Mouse (Mus musculus): ENCODE data around the gene Dlg3. TPM values are rescaled to one million over a fixed set of nuclear protein-coding genes. Genes with fewer than 3 reads are reported as not detected.

Gene Dlg3
- total and polyA plus RNA-seq, 3 experiments, result 2.4 to 2.8 TPM; not detected in 1

GRCm38 (mm10) chrX:100730266-100730665 lies 37.3 kb upstream of the Dlg3 start:
- Histone ChIP-seq H3K79me2 (ENCODE audit: control insufficient read depth, insufficient read depth, low read length, poor library complexity) (no peaks in the 10 kb centered on the region), H3K27ac (ENCODE audit: control insufficient read depth, low read depth, low read length) (no peak overlapping the region), H3K27me3 (ENCODE audit: control insufficient read depth in 1 of 2, insufficient read depth in 2 of 2, low read length in 2 of 2) (no peaks in the 10 kb centered on the region), H3K4me1 (ENCODE audit: control insufficient read depth in 1 of 2, insufficient read depth in 2 of 2, low read length in 2 of 2) (no peaks in the 10 kb centered on the region), H3K36me3 (ENCODE audit: control insufficient read depth in 1 of 2, insufficient read depth in 2 of 2, low read length in 2 of 2) (no peaks in the 10 kb centered on the region), H3K4me3 (ENCODE audit: control insufficient read depth in 1 of 2, insufficient read depth in 1 of 2, low read depth in 2 of 2, low read length in 2 of 2) (no peak overlapping the region), H3K9me3 (replicated peaks; ENCODE audit: insufficient read depth, low read length) (no peaks in the 10 kb centered on the region), H3K9ac (ENCODE audit: control insufficient read depth, low read depth, low read length, poor library complexity, severe bottlenecking) (no peak overlapping the region)
- TF ChIP-seq MEF2A (IDR thresholded peaks at IDR 0.05; ENCODE audit: extremely low read depth, insufficient replicate concordance, low read depth, low read length, poor library complexity, severe bottlenecking) (no peak), EP300 (IDR thresholded peaks at IDR 0.05; ENCODE audit: low read depth in 1 of 2, low read length in 2 of 2) (no peak), USF1 (IDR thresholded peaks at IDR 0.05; ENCODE audit: low read depth, low read length) (no peak), MAX (IDR thresholded peaks at IDR 0.05; ENCODE audit: low read length) (no peak), ETS1 (IDR thresholded peaks at IDR 0.05; ENCODE audit: low read depth, low read length) (no peak), CHD1 (IDR thresholded peaks at IDR 0.05; ENCODE audit: low read depth, low read length) (no peak), SMC3 (IDR thresholded peaks at IDR 0.05; ENCODE audit: low read depth, low read length) (no peak), NRF1 (IDR thresholded peaks at IDR 0.05; ENCODE audit: insufficient read depth, low read depth, low read length, poor library complexity, severe bottlenecking) (no peak), GATA1 (IDR thresholded peaks at IDR 0.05; ENCODE audit: low read depth, low read length) (no peak), POLR2AphosphoS5 (IDR thresholded peaks at IDR 0.05; ENCODE audit: borderline replicate concordance, low read depth, low read length) (no peak), HCFC1 (IDR thresholded peaks at IDR 0.05; ENCODE audit: low read depth, low read length) (no peak), ZC3H11A (IDR thresholded peaks at IDR 0.05; ENCODE audit: low read depth, low read length) (no peak), ZMIZ1 (IDR thresholded peaks at IDR 0.05; ENCODE audit: low read depth, low read length) (no peak), BHLHE40 (IDR thresholded peaks at IDR 0.05; ENCODE audit: borderline replicate concordance, low read depth, low read length) (no peak), ZKSCAN1 (IDR thresholded peaks at IDR 0.05; ENCODE audit: low read depth, low read length) (no peak), E2F4 (IDR thresholded peaks at IDR 0.05; ENCODE audit: borderline replicate concordance, low read depth, low read length) (no peak), POLR2AphosphoS2 (IDR thresholded peaks at IDR 0.05; ENCODE audit: low read length) (no peak), MYB (IDR thresholded peaks at IDR 0.05; ENCODE audit: low read depth, low read length) (no peak), MYC (IDR thresholded peaks at IDR 0.05; ENCODE audit: low read depth, low read length) (no peak), GABPA (IDR thresholded peaks at IDR 0.05; ENCODE audit: low read depth, low read length) (no peak)
- DNase-seq (ENCODE audit: low read depth, low spot score), result no peak

GRCm38 (mm10) chrX:100734359-100734758 lies 33.2 kb upstream of the Dlg3 start:
- Histone ChIP-seq H3K9ac (ENCODE audit: control insufficient read depth, low read depth, low read length, poor library complexity, severe bottlenecking) (no peak overlapping the region), H3K27me3 (ENCODE audit: control insufficient read depth in 1 of 2, insufficient read depth in 2 of 2, low read length in 2 of 2) (no peaks in the 10 kb centered on the region), H3K79me2 (ENCODE audit: control insufficient read depth, insufficient read depth, low read length, poor library complexity) (no peaks in the 10 kb centered on the region), H3K27ac (ENCODE audit: control insufficient read depth, low read depth, low read length) (no peak overlapping the region), H3K4me3 (ENCODE audit: control insufficient read depth in 1 of 2, insufficient read depth in 1 of 2, low read depth in 2 of 2, low read length in 2 of 2) (no peak overlapping the region), H3K9me3 (replicated peaks; ENCODE audit: insufficient read depth, low read length) (no peaks in the 10 kb centered on the region), H3K36me3 (ENCODE audit: control insufficient read depth in 1 of 2, insufficient read depth in 2 of 2, low read length in 2 of 2) (no peaks in the 10 kb centered on the region), H3K4me1 (ENCODE audit: control insufficient read depth in 1 of 2, insufficient read depth in 2 of 2, low read length in 2 of 2) (no peaks in the 10 kb centered on the region)
- TF ChIP-seq JUND (IDR thresholded peaks at IDR 0.05; ENCODE audit: low read depth, low read length), result no peak
- TF ChIP-seq ZNF384 (IDR thresholded peaks at IDR 0.05; ENCODE audit: low read depth, low read length), result no peak
- no peak for TF ChIP-seq RCOR1 (IDR thresholded peaks at IDR 0.05; ENCODE audit: low read depth, low read length)
- no peak for TF ChIP-seq GATA1 (IDR thresholded peaks at IDR 0.05; ENCODE audit: low read depth, low read length)
- TF ChIP-seq NRF1 (IDR thresholded peaks at IDR 0.05; ENCODE audit: insufficient read depth, low read depth, low read length, poor library complexity, severe bottlenecking), result no peak
- no peak for TF ChIP-seq ZKSCAN1 (IDR thresholded peaks at IDR 0.05; ENCODE audit: low read depth, low read length)
- no peak for TF ChIP-seq NELFE (IDR thresholded peaks at IDR 0.05; ENCODE audit: low read depth, low read length)
- no peak for TF ChIP-seq POLR2AphosphoS5 (IDR thresholded peaks at IDR 0.05; ENCODE audit: borderline replicate concordance, low read depth, low read length)
- TF ChIP-seq EP300 (IDR thresholded peaks at IDR 0.05; ENCODE audit: low read depth in 1 of 2, low read length in 2 of 2), result no peak
- no peak for TF ChIP-seq CHD1 (IDR thresholded peaks at IDR 0.05; ENCODE audit: low read depth, low read length)
- TF ChIP-seq USF2 (IDR thresholded peaks at IDR 0.05; ENCODE audit: borderline replicate concordance in 1 of 2, insufficient read depth in 1 of 2, low read depth in 1 of 2, low read length in 2 of 2), result no peak
- TF ChIP-seq MYB (IDR thresholded peaks at IDR 0.05; ENCODE audit: low read depth, low read length), result no peak
- TF ChIP-seq KAT2A (conservative IDR thresholded peaks at IDR 0.05; ENCODE audit: low read depth, low read length), result no peak
- TF ChIP-seq CHD2 (IDR thresholded peaks at IDR 0.05; ENCODE audit: low read length), result no peak
- no peak for TF ChIP-seq POLR2A (IDR thresholded peaks at IDR 0.05; ENCODE audit: control insufficient read depth in 1 of 2, insufficient read depth in 1 of 2, low read depth in 1 of 2, low read length in 2 of 2, poor library complexity in 1 of 2)
- TF ChIP-seq POLR2AphosphoS2 (IDR thresholded peaks at IDR 0.05; ENCODE audit: low read length), result no peak
- TF ChIP-seq HCFC1 (IDR thresholded peaks at IDR 0.05; ENCODE audit: low read depth, low read length), result no peak
- no peak for DNase-seq (ENCODE audit: low read depth, low spot score)

All from MEL (cell line).